Mouse (Mus musculus): ENCODE measurements at regions not wholly inside any gene's neighbourhood (a gene's known extent, or its start where the extent isn't known, plus 50 kb on each side); places are given as distances from the start of the nearest gene placed in this dataset.

- DNase-seq (ENCODE audit: low spot score), result no peak
These were observed 1183.0 kb downstream of the 4930447A16Rik start for GRCm38 (mm10) chr15:38608207-38608870.

- no peak for DNase-seq (ENCODE audit: low spot score)
These were observed 1184.2 kb downstream of the 4930447A16Rik start for GRCm38 (mm10) chr15:38609522-38609921.

All from MN1 (cell line).